Mouse (Mus musculus) hindbrain, embryonic 10.5 days (tissue): ENCODE measurements at regions not wholly inside any gene's neighbourhood (a gene's known extent, or its start where the extent isn't known, plus 50 kb on each side); places are given as distances from the start of the nearest gene placed in this dataset.
A peak's percentile ranks its signal among the peaks of the same experiment; 100 is the strongest.

Experiments used
- DNase-seq: peaks from one replicate; pipeline ENCODE4 v3.0.0-alpha.2; 2017; ENCODE audit warnings: low spot score
- H3K27ac ChIP-seq: fragments of 300-500 bp; sonication (generic); 2 replicates; pipeline ENCODE4 v1.5.1; 2016; ENCODE audit warnings: mild to moderate bottlenecking, moderate library complexity
- H3K27me3 ChIP-seq: fragments of 300-500 bp; sonication (generic); 2 replicates; pipeline ENCODE4 v1.6.1; 2016; ENCODE audit warnings: mild to moderate bottlenecking; ENCODE audit not compliant: poor library complexity, insufficient read depth, severe bottlenecking
- H3K36me3 ChIP-seq: fragments of 300-500 bp; sonication (generic); 2 replicates; pipeline ENCODE4 v1.6.1; 2016; ENCODE audit warnings: mild to moderate bottlenecking, moderate library complexity
- H3K4me1 ChIP-seq: fragments of 300-500 bp; sonication (generic); replicated peaks from 2 replicates; pipeline ENCODE4 v1.6.1; 2016; ENCODE audit warnings: mild to moderate bottlenecking
- H3K4me3 ChIP-seq: fragments of 300-500 bp; sonication (generic); 2 replicates; pipeline ENCODE4 v1.5.1; 2016; ENCODE audit warnings: mild to moderate bottlenecking, moderate library complexity
- H3K9me3 ChIP-seq: fragments of 300-500 bp; sonication (generic); 2 replicates; pipeline ENCODE4 v1.6.1; 2016; ENCODE audit warnings: mild to moderate bottlenecking, moderate library complexity
- WGBS: fragments of 180-500 bp; shearing (Covaris S2); methylation state at CpG from one replicate; pipeline ENCODE4 v1.1.7; 2016; 5-methylcytosine and 5-hydroxymethylcytosine counted together

- WGBS = 80% methylated on average over 3 of the region's 3 CpGs
- no peaks in the 10 kb centered on the region for H3K4me1 ChIP-seq
- no peaks in the 10 kb centered on the region for H3K27me3 ChIP-seq
- no peak overlapping the region for H3K27ac ChIP-seq
- H3K4me3 ChIP-seq = no peak overlapping the region
- DNase-seq = no peak
- no peaks in the 10 kb centered on the region for H3K36me3 ChIP-seq
- H3K9me3 ChIP-seq = no peaks in the 10 kb centered on the region
Measured at GRCm38 (mm10) chr8:116452806-116453205, 52.0 kb upstream of the Dynlrb2 start.

DNA sequence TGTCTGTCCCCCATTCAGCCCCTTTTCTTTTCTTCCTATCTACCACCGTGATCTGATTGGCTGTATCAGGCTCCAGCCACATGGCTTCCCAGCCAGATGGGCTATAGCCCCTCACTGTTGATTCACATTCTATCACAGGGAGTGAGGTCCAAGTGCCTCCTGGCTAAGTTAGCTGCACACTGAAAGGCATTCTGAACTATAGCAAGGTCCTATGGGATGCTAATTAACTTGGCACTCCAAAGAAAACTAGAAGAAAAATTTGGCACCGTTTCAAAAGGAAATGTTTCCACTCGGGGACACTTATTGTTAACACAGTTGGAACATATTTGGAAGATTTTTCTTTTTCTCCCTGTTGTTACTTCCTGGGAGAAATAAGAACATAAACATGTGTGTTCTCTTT lies 53.4 kb upstream of the Dynlrb2 start:
- WGBS = 81% methylated on average over 3 of the region's 3 CpGs
- no peaks in the 10 kb centered on the region for H3K36me3 ChIP-seq
- H3K4me3 ChIP-seq = no peak overlapping the region
- H3K27ac ChIP-seq = no peak overlapping the region
- H3K4me1 ChIP-seq = no peaks in the 10 kb centered on the region
- no peaks in the 10 kb centered on the region for H3K9me3 ChIP-seq
- H3K27me3 ChIP-seq = no peaks in the 10 kb centered on the region
- no peak for DNase-seq

GRCm38 (mm10) chr8:116447452-116447851 lies 57.3 kb upstream of the Dynlrb2 start:
- no peak overlapping the region for H3K27ac ChIP-seq
- H3K4me3 ChIP-seq = no peak overlapping the region
- H3K27me3 ChIP-seq = no peaks in the 10 kb centered on the region
- H3K36me3 ChIP-seq = no peaks in the 10 kb centered on the region
- no peak for DNase-seq
- WGBS = 78% methylated on average over 2 of the region's 2 CpGs
- H3K9me3 ChIP-seq = no peaks in the 10 kb centered on the region
- no peaks in the 10 kb centered on the region for H3K4me1 ChIP-seq

GRCm38 (mm10) chr8:116442827-116443226 lies 61.9 kb upstream of the Dynlrb2 start:
- Histone ChIP-seq H3K27ac (no peak overlapping the region), H3K9me3 (no peaks in the 10 kb centered on the region), H3K4me3 (no peak overlapping the region), H3K27me3 (peaks cover 34% of the 10 kb centered on the region), H3K4me1 (no peaks in the 10 kb centered on the region), H3K36me3 (no peaks in the 10 kb centered on the region)
- 59% methylated on average over 2 of the region's 2 CpGs for WGBS
- DNase-seq = no peak

DNA sequence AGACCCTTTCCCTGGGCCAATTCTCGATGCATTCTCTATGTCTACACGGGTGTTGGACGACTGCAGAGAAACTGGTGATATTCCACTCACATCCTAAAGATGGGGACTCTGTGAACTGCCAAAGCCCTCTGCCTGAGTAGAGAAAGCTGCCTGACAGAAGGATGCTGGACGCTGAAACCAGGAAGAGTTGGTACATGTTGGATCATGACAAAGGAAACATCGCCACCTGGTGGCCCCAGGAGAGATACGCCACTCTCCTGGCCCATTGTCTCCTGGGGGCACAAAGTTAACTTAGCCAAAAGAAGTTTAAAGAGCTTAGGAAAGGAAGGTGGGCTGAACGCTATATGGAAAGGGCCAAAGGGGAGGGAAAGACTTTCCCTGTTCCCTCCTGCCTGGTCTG lies 65.9 kb upstream of the Dynlrb2 start:
- DNase-seq = peak; percentile 79

GRCm38 (mm10) chr8:116435268-116435980 lies 69.3 kb upstream of the Dynlrb2 start:
- peaks cover 25% of the 10 kb centered on the region for H3K27me3 ChIP-seq
- H3K9me3 ChIP-seq = no peaks in the 10 kb centered on the region
- no peak overlapping the region for H3K4me3 ChIP-seq
- no peak for DNase-seq
- no peak overlapping the region for H3K27ac ChIP-seq
- H3K36me3 ChIP-seq = no peaks in the 10 kb centered on the region
- WGBS = 60% methylated on average over 15 of the region's 15 CpGs
- H3K4me1 ChIP-seq = peaks cover 10% of the 10 kb centered on the region

More for the DNA sequence above, 65.9 kb upstream of the Dynlrb2 start:
- Histone ChIP-seq H3K27me3 (peaks cover 40% of the 10 kb centered on the region), H3K4me1 (peaks cover 10% of the 10 kb centered on the region), H3K27ac (no peak overlapping the region), H3K4me3 (no peak overlapping the region), H3K36me3 (no peaks in the 10 kb centered on the region), H3K9me3 (no peaks in the 10 kb centered on the region)
- WGBS = 16% methylated on average over 7 of the region's 7 CpGs

DNA sequence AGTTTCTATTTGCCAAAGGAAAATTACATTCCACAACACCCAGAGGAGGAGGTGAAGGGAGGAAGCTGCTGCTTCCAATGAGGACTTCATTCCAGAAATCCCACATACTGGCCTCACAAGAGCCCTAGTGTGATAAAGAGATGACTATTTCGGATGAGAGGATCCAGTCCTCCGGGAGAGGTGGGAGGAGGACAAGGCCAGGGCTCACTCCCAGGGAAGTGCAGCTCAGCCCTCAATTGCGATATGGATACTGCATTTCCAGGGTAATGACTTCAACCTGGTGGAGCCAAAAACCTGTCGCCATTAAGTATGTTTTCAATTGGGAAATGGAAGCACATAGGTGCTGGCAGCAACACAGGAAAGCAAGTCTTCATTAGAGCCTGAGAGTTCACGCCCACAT lies 74.7 kb upstream of the Dynlrb2 start:
- Histone ChIP-seq H3K4me3 (no peak overlapping the region), H3K4me1 (peaks cover 3% of the 10 kb centered on the region), H3K9me3 (no peaks in the 10 kb centered on the region), H3K27me3 (peaks cover 4% of the 10 kb centered on the region; the same call in 1 of the 2 replicates), H3K36me3 (no peaks in the 10 kb centered on the region), H3K27ac (no peak overlapping the region)
- WGBS = 81% methylated on average over 5 of the region's 5 CpGs
- DNase-seq = no peak

GRCm38 (mm10) chr8:116429649-116430048 lies 75.1 kb upstream of the Dynlrb2 start:
- no peaks in the 10 kb centered on the region for H3K36me3 ChIP-seq
- 83% methylated on average over 6 of the region's 6 CpGs for WGBS
- peaks cover 4% of the 10 kb centered on the region; the same call in 1 of the 2 replicates for H3K27me3 ChIP-seq
- H3K9me3 ChIP-seq = no peaks in the 10 kb centered on the region
- H3K27ac ChIP-seq = no peak overlapping the region
- no peak for DNase-seq
- H3K4me1 ChIP-seq = no peaks in the 10 kb centered on the region
- no peak overlapping the region for H3K4me3 ChIP-seq

GRCm38 (mm10) chr8:116422826-116423225 lies 81.9 kb upstream of the Dynlrb2 start:
- DNase-seq = no peak

GRCm38 (mm10) chr8:116412703-116413102 lies 92.1 kb upstream of the Dynlrb2 start:
- peaks cover 25% of the 10 kb centered on the region for H3K4me1 ChIP-seq
- H3K27me3 ChIP-seq = peaks cover 23% of the 10 kb centered on the region; the same call in 1 of the 2 replicates
- no peak overlapping the region for H3K27ac ChIP-seq
- no peaks in the 10 kb centered on the region for H3K9me3 ChIP-seq
- no peaks in the 10 kb centered on the region for H3K36me3 ChIP-seq
- DNase-seq = peak; percentile 30
- 0 out of 2 replicates have a peak overlapping the region, but pooled peaks have one; percentile 9 for H3K4me3 ChIP-seq
- WGBS = 20% methylated on average over 12 of the region's 12 CpGs

More at GRCm38 (mm10) chr8:116422826-116423225, 81.9 kb upstream of the Dynlrb2 start:
- H3K36me3 ChIP-seq = no peaks in the 10 kb centered on the region
- 0 out of 2 replicates have a peak, but pooled peaks cover 3% of the 10 kb centered on the region for H3K9me3 ChIP-seq
- no peak overlapping the region for H3K4me3 ChIP-seq
- H3K4me1 ChIP-seq = no peaks in the 10 kb centered on the region
- H3K27me3 ChIP-seq = no peaks in the 10 kb centered on the region
- WGBS = 65% methylated on average over 6 of the region's 6 CpGs
- no peak overlapping the region for H3K27ac ChIP-seq

DNA sequence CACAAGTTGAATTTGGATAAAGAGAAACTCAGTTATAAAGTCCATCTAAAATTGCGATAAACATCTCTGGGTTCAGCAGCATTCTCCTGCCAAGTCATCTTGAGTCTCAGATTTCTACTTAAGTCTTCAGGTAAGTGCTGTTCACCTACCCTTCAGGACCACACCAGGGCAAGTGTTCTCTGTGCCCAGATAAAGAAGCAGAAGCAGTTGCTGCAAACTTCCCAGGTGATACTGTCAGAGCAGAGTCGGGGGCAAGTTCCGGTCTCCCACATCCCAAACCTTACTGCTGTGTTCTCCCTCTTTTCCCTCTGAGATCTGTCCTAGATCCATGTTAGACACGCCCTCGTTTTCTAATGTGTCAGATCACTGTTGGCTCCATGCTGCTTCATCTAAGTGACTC lies 94.7 kb upstream of the Dynlrb2 start:
- no peak overlapping the region for H3K27ac ChIP-seq
- H3K36me3 ChIP-seq = no peaks in the 10 kb centered on the region
- H3K27me3 ChIP-seq = peaks cover 17% of the 10 kb centered on the region; the same call in 1 of the 2 replicates
- 82% methylated on average over 5 of the region's 5 CpGs for WGBS
- H3K9me3 ChIP-seq = no peaks in the 10 kb centered on the region
- no peak for DNase-seq
- H3K4me3 ChIP-seq = no peak overlapping the region
- H3K4me1 ChIP-seq = peaks cover 25% of the 10 kb centered on the region

GRCm38 (mm10) chr8:116409011-116409410 lies 95.8 kb upstream of the Dynlrb2 start:
- Histone ChIP-seq H3K27me3 (peaks cover 17% of the 10 kb centered on the region; the same call in 1 of the 2 replicates), H3K4me3 (no peak overlapping the region), H3K27ac (no peak overlapping the region), H3K36me3 (no peaks in the 10 kb centered on the region), H3K4me1 (peaks cover 25% of the 10 kb centered on the region), H3K9me3 (no peaks in the 10 kb centered on the region)
- WGBS = 89% methylated on average over 6 of the region's 6 CpGs
- DNase-seq = no peak

DNA sequence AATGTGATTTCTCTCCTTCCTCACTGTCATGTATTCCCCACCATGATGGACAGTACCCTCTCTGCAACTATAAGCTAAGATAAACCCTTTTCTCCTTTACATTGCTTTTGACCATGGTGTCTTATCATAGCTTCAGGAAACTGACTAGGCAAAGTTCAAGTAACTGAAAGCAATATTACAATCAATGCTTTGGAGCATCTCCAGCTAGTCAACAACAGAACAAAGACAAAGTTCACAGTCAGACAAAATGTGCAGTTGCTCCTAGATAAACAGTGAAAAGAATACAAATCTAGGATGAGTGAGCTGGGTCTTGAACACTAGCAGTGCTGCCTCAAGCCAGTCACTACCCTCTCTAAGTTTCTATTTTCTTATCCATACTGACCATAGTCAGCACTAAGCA lies 100.2 kb upstream of the Dynlrb2 start:
- Histone ChIP-seq H3K9me3 (no peaks in the 10 kb centered on the region; the same call in 1 of the 2 replicates), H3K4me3 (no peak overlapping the region), H3K36me3 (no peaks in the 10 kb centered on the region), H3K27ac (no peak overlapping the region), H3K27me3 (no peaks in the 10 kb centered on the region), H3K4me1 (no peaks in the 10 kb centered on the region)
- DNase-seq = no peak
